Mouse (Mus musculus) ES-Bruce4 (cell line): ENCODE measurements around the gene D6Wsu163e.

ENCODE experiments used
- CTCF ChIP-seq: IDR thresholded peaks from one replicate; pipeline ENCODE4 v1.8.1; 2011; ENCODE audit warnings: low read depth, low read length
- EP300 ChIP-seq: IDR thresholded peaks from 2 replicates; pipeline ENCODE4 v1.6.1; 2011; ENCODE audit warnings: low read depth, low read length; ENCODE audit not compliant: insufficient read depth

DNA sequence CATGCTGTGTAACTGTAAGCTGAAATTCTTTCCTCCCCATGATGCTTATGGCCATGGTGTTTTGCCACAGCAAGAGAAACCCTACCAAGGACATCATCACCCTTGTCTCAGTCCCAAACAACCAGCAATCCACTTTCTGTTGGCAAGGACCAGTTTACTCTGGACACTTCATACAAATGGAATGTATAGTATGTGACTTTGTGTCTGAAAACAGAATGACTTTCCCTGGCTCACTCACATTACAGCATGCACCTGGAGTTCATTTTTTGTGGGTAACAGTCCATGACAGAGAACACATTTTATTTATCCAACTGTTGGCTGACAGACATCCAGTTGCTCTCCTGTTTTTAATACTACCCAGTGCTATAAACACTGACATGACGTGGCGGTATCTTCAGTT, 6.9 kb upstream of the D6Wsu163e start:
- no peak for TF ChIP-seq EP300
- no peak for TF ChIP-seq CTCF
